Mouse (Mus musculus): ENCODE data around the gene Ulk4.

Gene Ulk4

DNA sequence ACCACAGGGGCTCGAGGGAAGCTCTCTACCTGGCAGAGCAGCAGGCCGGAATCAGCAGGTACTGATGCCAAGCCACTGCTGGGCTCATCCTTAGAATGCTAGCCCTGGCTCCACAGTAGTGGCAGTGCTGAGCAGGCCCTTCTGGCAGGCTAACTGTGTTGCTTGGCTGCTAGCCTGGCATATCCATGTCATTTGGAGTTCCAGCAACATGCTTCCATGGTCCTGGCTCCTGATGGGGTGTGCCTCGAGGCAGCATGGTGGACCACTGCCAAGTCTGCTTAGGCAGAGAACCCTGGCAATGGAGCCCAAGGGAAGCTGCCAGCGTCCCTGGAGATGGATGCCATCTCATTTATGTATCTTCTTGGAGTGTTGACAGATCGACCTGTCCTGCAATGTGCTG, 169.4 kb downstream of the Ulk4 start:
- DNase-seq (ENCODE audit: low read depth, low spot score), result no peak

DNA sequence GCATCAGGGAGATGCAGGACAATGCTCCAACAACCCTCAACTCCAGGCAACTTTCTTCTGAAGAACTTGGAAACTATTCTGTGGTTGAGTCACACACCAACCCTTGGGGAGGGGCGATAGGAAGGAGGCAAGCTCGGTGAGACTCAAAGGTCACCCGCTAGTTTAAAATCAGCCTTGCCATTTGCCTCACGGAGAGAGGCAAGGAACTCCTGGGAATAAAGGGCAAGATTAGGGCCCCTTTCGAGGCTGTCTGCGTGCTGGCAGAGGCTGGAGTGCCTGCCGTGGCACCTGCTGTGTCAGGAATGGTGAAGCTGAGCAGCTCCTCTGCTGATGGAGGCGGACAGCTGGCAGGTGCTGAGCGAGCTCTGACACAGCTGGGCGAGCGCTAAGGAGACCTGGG, 169.9 kb downstream of the Ulk4 start:
- DNase-seq (ENCODE audit: low read depth, low spot score), result no peak

DNA sequence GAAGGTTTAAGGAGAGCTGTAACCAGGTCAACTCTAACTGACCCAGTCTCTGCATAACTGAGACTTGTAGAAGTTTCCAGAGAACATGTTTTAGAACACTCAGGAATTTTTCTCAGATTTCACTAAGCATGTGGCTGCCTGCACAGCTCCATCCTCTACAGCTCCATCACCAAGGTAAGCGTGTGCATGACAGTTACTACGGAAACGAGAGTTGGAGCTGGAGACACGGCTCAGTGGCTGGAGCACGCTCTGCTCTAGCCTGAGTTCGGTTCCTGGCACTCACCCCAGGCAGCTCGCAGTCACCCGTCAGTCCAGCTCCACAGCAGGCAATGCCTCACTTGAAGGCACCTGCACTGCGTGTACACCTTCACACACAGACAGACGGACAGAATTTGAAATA, 175.5 kb downstream of the Ulk4 start:
- no peak for DNase-seq (ENCODE audit: low read depth, low spot score)

DNA sequence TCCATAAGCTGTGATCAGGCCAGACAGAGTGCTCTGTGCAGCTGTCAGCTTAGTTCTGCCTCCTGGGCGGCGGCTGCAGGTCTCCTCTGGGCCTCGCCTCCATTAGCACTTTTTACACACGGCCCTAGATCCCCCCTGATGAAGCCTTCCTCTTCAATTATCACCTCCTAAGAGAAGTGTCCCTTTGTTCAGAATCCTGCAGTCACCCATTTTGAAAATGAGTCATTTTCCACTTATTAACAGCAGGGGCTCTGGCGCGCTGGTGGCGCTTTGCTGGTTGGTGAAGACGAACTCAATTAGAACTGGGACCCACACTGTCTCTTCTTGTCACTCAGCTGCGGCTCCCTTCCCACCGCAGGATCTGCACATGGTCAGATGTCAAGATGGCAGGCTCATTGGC, 177.5 kb downstream of the Ulk4 start:
- no peak for DNase-seq (ENCODE audit: low read depth, low spot score)

DNA sequence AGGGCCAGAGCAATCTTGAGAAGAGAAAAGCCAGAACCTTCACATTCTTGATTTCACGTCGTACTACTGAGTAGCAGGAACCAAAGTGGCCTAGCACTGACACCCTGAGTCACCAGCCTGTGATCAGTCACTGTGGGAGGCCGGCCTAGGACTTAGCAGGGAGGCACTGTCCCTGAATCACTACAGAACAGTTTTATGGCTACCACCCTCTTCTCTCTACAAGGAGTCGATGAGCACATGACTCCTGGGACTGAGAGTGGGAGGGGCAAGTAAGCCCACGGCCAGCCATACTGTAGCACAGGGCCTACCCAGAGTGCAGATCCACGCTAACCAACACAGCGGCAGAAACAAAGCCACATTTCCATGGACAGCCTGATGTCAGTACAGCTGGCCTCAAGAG, 183.2 kb downstream of the Ulk4 start:
- DNase-seq (ENCODE audit: low read depth, low spot score), result no peak

DNA sequence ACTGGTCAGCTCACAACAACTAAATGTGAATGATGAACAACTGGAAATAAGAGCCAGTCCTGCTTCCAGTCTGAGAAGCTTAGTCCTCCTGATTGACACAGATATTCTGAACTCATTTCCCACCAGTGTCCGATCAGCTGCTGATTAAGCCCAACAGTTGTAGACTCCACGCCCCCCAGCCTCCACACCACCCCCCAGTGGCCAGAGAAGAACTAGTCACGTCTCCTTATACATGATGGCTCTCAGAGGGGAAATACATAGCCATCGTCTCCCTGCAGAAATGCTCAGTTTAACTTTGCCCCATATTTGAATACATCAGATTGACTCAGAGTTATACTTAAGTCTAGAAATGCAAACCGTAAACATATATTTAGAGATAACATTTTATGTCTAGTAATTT, 184.4 kb downstream of the Ulk4 start:
- no peak for DNase-seq (ENCODE audit: low read depth, low spot score)

DNA sequence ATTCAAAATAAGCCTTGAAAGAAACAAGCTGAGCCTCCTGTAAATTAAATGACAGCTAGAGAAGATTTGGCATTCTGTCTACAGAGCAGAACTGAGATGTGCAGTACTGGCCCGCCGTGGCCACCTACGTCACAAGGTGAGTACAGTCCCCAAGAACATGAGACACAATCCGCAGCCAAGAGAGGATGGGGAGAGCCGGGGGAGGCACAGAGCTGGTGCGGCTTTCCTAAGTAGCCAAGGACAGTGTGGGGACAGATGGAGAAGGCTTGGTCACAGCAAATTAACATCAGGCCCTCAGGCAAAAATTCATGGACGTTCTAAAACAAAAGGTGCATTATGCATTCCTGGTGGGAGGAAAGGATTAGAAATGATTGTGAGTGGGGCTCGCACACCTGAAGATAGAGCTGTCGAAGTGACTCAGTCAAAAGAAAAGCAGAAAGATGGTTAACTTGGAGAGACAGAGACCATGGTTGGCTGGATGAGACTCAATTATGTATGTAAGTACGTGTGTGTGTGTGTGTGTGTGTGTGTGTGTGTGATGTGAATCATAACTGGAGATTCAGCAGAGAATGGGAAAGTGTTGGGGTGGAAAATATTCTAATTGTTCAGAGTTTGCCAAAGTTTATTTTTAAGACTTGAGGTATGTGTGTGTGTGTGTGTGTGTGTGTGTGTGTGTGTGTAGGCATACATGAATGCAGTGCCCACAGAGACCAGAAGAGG, 185.8 kb downstream of the Ulk4 start:
- no peak for DNase-seq (ENCODE audit: low read depth, low spot score)

DNA sequence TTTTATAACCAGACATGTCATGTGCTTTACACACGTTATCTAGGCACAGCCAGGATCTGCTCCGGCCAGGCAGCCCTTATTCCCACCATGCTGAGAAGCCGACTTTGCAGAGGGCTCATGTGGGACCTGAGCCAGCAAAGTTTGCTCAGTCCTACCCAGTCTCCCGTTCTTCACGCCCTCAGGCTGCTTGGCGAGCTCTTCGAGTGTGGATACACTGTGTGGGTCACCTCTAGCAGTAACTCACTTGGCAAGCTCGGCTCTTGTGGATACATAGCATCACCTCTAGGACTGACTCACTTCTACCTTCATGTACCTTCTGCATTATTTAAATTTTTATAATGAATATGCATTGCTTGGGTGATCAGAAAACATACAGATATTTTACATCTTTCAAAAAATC, 189.3 kb downstream of the Ulk4 start:
- no peak for DNase-seq (ENCODE audit: low read depth, low spot score)

- DNase-seq (ENCODE audit: low read depth, low spot score), result no peak
These were observed 192.8 kb downstream of the Ulk4 start for GRCm38 (mm10) chr9:121084191-121084590.

- no peak for DNase-seq (ENCODE audit: low read depth, low spot score)
These were observed 196.2 kb downstream of the Ulk4 start for GRCm38 (mm10) chr9:121080834-121081233.

DNA sequence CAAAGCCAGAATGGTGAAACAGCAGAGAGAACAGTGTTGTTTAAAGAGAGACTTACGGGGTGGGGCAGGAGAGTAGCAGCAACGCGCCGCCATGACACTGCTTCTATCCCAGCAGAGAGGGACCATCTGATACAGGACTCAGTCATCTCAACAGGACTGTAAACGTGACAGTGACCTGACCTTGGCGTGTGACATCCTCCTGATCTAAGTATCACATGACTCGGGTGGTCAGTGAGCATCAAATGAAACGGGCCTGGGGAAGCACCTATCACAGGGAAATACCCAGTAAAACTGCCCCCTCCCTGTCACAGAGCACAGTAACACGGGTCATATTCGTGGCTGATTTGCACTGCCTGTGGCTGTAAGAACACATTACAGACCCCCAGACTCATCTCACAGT, 196.6 kb downstream of the Ulk4 start:
- DNase-seq (ENCODE audit: low read depth, low spot score), result no peak

GRCm38 (mm10) chr9:121079388-121080088, 197.5 kb downstream of the Ulk4 start:
- DNase-seq (ENCODE audit: low read depth, low spot score), result no peak

GRCm38 (mm10) chr9:121076291-121076690, 200.7 kb downstream of the Ulk4 start:
- no peak for DNase-seq (ENCODE audit: low read depth, low spot score)

DNA sequence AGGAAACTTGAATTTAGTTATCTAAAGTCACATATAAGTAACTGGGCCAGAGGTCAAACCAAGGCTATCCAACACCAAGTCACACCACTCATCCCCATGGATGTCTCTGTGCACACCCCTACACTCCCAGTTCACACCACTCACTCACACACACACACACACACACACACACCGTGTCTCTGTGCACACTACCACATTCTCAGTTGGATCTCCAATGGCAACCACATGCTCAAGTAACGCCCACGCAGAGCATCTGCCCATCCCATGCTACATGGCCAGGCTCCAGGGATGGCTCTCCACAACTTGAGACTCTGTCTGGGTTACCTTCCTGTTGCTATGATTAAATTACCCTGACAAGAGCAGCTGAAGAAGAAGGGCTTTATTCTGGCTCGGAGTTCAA, 201.8 kb downstream of the Ulk4 start:
- DNase-seq (ENCODE audit: low read depth, low spot score), result no peak

DNA sequence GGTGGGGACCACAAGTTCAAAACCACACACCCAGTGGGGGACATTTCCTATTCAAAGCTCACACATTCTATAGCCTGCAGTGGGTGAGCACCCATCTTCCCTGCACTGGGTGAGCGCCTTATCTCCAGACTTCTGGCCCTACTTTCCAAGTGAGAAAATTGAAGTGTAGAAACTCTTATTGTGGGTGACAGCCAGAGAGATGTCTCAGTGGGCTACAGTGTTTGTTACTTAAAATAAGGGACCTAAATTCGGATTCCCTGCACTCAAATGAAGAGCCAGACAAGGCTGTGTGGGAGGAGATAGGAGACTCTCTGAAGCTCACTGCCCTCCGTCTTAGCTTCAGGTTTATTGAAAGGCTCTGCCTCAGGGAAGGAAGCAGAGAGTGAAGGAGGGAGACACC, 202.3 kb downstream of the Ulk4 start:
- DNase-seq (ENCODE audit: low read depth, low spot score), result no peak

GRCm38 (mm10) chr9:121072127-121072757, 204.8 kb downstream of the Ulk4 start:
- no peak for DNase-seq (ENCODE audit: low read depth, low spot score)

DNA sequence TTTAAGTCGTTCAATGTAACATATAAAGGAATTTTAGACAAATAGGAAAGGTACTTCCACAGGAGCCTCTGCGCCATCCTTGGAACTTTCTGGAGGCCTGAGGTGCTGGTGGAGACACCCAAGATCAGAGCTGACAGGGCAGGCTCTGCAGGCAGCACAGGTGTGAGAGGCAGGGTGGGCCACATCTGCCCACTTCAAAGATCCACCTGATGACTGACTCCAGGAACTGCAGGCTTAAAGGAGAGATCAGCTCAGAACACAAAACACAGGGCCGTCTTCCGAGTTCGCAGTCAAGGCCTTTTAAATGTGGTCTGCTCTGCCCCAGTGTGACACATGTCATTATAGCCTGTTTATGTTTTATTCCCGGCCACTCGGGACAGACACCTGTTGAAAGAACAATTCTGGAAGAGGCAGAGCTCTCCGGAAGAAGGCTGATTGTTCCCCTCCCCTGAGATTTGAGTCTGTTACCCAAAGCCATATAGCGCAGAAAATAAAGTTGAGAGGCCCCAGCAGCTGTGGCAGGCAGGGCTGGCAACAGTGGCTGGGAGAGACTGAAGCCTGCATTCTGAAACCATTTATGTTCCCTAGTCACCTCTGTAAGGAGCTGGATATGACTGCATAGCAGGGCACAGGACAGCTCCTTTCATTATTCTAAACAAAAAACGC, 205.4 kb downstream of the Ulk4 start:
- DNase-seq (ENCODE audit: low read depth, low spot score), result no peak

DNA sequence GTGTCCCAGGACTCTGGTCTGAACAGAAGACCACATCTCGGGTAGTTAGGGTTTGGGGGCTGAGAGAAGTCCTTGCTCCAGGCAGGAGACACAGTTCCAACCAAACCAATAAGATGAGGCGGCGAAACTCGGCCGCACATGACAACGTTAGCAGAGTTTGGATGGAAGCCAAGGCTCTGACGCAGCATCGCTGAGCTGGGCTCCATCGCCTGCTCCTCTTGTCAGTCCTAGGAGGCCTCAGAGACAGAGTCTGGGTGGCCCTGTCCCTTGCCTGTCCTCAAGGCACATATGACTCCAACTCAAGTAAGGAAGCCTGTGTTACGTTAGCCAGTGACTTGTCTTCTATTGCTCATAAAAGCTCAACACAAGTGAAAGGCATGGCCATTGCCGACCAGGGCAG, 205.9 kb downstream of the Ulk4 start:
- no peak for DNase-seq (ENCODE audit: low read depth, low spot score)

DNA sequence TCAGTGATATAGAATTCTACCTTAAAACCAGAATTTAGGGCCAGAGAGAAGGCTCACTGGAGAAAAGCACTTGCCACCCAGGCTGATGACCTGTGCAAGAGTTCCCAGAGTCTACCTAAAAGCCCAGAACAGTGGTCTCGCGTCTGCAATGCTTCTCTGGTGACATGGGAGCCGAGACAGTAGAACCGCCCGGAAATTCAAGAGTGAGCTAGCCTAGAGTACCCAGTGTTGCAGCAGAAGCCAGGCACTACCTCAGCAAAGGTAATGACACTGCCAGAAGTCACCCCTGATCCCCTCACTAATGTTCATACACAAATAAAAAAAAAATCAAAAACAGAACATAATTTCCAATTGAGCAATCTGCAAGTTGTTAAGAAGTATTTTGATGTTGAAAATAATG, 208.9 kb downstream of the Ulk4 start:
- DNase-seq (ENCODE audit: low read depth, low spot score), result no peak

GRCm38 (mm10) chr9:121067043-121067442, 210.0 kb downstream of the Ulk4 start:
- DNase-seq (ENCODE audit: low read depth, low spot score), result no peak

GRCm38 (mm10) chr9:121065383-121065978, 211.5 kb downstream of the Ulk4 start:
- DNase-seq (ENCODE audit: low read depth, low spot score), result no peak
